Mouse (Mus musculus) Patski (cell line): ENCODE data around the gene Gfer. TPM values are rescaled to one million over a fixed set of nuclear protein-coding genes. Genes with fewer than 3 reads are reported as not detected.
"Not testable (repeated sequence)": the region's sequence is repeated elsewhere in the genome, so short reads cannot be mapped to it uniquely, and the experiment has no call there.

Experiments used
- ATAC-seq: fragments of 100-300 bp; one replicate; pipeline ENCODE4 v1.8.0; 2021
- CTCF ChIA-PET: fragments of 350-600 bp; sonication (Branson Sonifier 250); formaldehyde crosslinking; loops from one replicate; lab custom pipeline; 2022; ENCODE audit warnings: inconsistent platforms; lab: Charles Lee
- POLR2A ChIA-PET: fragments of 350-600 bp; sonication (Branson Sonifier 250); formaldehyde crosslinking; loops from one replicate; lab custom pipeline; 2022; ENCODE audit warnings: antibody characterized with exemption, inconsistent platforms; lab: Charles Lee
- DNase-seq: peaks from one replicate; pipeline ENCODE4 v3.0.0-alpha.2; 2011; ENCODE audit warnings: low read depth, low spot score
- H3K27me3 ChIP-seq: fragments of 371-371 bp; one replicate; pipeline ENCODE4 v1.5.1; 2021
- CTCF ChIP-seq: fragments of 100-300 bp; IDR thresholded peaks from one replicate; pipeline ENCODE4 v1.5.1; 2021
- in situ Hi-C: fragments of 300-500 bp; cut with MboI; formaldehyde crosslinking; loops from 3 replicates; pipeline ENCODE4 v1.11.1; 2018; ENCODE audit warnings: low pct_unique_long_range_greater_than_20kb, mixed read lengths
- polyA plus RNA-seq: library from polyadenylated mRNA; unstranded; gene quantifications from one replicate; pipeline ENCODE4 v1.2.3, GENCODE M21; 2021

The Gfer gene
- polyA plus RNA-seq, 1 experiment from 2014 or later: 47.6 TPM

DNA sequence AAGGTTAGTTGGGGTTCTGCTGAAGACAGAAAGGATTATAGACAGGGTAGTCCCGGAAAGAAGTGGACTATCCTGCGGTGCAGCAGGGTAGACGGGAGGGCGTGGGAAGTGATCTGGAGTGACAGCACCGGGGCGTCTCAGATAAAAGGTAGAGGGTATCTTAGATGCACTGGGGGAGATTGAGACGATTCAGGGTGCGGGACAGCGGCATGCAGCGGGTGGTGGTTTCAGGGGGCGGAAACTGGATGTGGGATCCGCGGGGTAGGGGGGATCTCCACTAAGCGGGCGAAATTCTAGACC is 27.9 kb upstream of the Gfer start:
- ChIA-PET POLR2A (interaction anchor here (1.0 to 1.1 kb wide), 2 partner anchors 9 to 13 kb away, joined by 3 read pairs; partner anchors contain the start of gene Msrb1), CTCF (interaction anchor here (0.9 to 2.9 kb wide), 3 partner anchors 11 to 97 kb away, joined by 3 to 22 read pairs (median 5); partner anchors contain the start of genes Msrb1 and Syngr3)
- TF ChIP-seq CTCF: no peak
- H3K27me3 ChIP-seq: no peaks in the 10 kb centered on the region
- ATAC-seq (no peak), DNase-seq (no peak)
- in situ Hi-C loops: loop anchor here (5.0 kb wide), 1 partner anchor 1818 kb away; no protein-coding TSS in a partner anchor

DNA sequence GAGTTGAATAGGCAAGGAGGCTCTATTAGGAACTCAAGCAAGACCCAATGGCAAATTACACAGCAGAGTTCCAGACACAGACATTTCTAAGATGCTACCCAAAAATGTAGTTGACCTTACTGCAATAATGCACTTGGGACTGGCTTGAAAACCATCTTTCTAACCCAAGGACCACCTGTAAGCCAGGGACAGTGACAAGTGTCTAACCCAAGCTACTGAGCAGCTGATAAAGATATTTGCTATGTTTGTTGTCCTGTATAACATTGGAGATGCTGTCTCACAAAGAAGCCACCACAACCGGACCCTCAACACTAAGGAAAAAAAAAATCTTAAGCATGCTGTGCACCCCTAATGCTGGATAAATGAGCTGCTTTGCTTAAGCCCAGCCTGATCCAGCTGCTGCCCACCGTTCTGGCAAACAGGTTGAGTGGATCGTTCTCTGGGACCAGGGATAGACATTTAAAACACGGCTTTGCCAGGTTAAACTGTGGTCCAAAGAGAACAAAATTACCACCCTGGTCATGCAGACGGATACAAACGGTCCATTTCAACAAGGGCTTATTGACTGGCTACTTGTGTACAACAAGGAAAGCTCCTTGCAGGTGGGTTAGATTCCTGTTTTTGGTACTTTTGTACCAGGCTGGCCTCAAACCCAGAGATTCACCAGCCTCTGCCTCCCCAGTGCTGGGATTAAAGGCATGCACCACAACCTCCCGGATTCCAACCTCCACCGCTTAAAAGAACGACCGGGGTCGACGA is 27.3 kb upstream of the Gfer start:
- no peak for DNase-seq
- POLR2A ChIA-PET: interaction anchor here (1.1 kb wide), 1 partner anchor 10 kb away, joined by 3 read pairs; no protein-coding TSS in a partner anchor
- in situ Hi-C loops: loop anchor here (5.0 kb wide), 1 partner anchor 1819 kb away; no protein-coding TSS in a partner anchor
- no peak for TF ChIP-seq CTCF
- ATAC-seq: no peak
- no peaks in the 10 kb centered on the region for H3K27me3 ChIP-seq
- CTCF ChIA-PET: interaction anchor here (1.7 to 2.9 kb wide), 2 partner anchors 11 to 34 kb away, joined by 5 to 22 read pairs; partner anchors contain the start of genes Msrb1 and Syngr3

- ATAC-seq (no peak), DNase-seq (no peak)
- CTCF ChIA-PET: interaction anchor here (2.9 kb wide), 1 partner anchor 12 kb away, joined by 22 read pairs; the partner anchor contains the start of gene Msrb1
- no peak for TF ChIP-seq CTCF
- H3K27me3 ChIP-seq: no peaks in the 10 kb centered on the region
- POLR2A ChIA-PET: interaction anchor here (0.7 to 1.6 kb wide), 4 partner anchors 15 to 51 kb away, joined by 3 to 4 read pairs (median 3); partner anchors contain the start of gene Tbl3
- in situ Hi-C loops: loop anchor here (5.0 kb wide), 1 partner anchor 1820 kb away; no protein-coding TSS in a partner anchor
These were observed 26.4 kb upstream of the Gfer start for GRCm38 (mm10) chr17:24722220-24722924.

DNA sequence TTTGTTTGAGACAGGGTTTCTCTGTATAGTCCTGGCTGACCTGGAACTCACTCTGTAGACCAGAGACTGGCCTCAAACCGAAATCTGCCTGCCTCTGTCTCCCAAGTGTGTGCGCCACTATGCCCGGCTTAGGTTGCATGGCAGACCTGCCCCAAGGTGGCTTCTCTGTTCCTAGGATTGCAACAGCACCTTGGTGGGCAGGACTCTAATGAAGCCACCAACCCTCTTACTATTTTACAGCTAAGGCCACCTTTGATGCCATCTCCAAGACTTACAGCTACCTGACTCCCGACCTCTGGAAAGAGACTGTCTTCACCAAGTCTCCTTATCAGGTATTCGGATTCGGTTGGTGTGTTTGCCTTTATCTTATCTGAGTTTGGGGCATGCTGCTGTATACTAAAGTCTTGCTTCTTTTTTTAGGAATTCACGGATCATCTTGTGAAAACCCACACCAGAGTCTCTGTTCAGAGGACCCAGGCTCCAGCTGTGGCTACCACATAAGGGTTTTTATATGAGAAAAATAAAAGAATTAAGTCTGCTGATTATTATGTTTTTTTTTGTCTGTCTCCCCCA is 25.5 kb upstream of the Gfer start:
- in situ Hi-C loops: loop anchor here (5.0 kb wide), 1 partner anchor 1821 kb away; no protein-coding TSS in a partner anchor

DNA sequence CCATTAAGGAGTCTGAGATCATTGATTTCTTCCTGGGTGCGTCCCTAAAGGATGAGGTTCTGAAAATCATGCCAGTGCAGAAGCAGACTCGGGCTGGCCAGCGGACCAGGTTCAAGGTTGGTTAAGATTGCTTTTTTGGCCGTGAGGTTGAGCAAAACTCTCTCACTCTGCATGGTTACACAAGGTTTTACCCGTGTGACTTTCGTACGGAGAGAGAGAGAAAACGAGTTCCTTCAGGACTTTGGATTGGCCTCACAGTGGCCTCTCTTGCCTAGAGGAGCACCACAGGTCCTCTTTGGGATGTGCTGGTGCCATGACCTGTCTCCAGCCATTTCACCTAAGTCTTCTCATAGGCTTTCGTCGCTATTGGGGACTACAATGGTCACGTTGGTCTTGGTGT is 24.7 kb upstream of the Gfer start:
- H3K27me3 ChIP-seq, DNase-seq, ATAC-seq, POLR2A ChIA-PET, CTCF ChIA-PET: not testable (repeated sequence)
- in situ Hi-C loops: loop anchor here (5.0 kb wide), 1 partner anchor 1822 kb away; no protein-coding TSS in a partner anchor

More for the DNA sequence above, 25.5 kb upstream of the Gfer start:
- POLR2A ChIA-PET: interaction anchor here (0.6 to 1.6 kb wide), 5 partner anchors 14 to 84 kb away, joined by 3 to 4 read pairs (median 3); partner anchors contain the start of genes Msrb1 and Tbl3
- ATAC-seq, H3K27me3 ChIP-seq, DNase-seq, CTCF ChIA-PET: not testable (repeated sequence)

GRCm38 (mm10) chr17:24719494-24720222 is 23.7 kb upstream of the Gfer start:
- ChIA-PET POLR2A (interaction anchor here (0.8 kb wide), 1 partner anchor 19 kb away, joined by 7 read pairs; no protein-coding TSS in a partner anchor), CTCF (no interaction called here)
- H3K27me3 ChIP-seq: no peaks in the 10 kb centered on the region
- ATAC-seq (peak; percentile 80), DNase-seq (peak; percentile 91)
- in situ Hi-C loops: loop anchor here (5.0 kb wide), 1 partner anchor 1823 kb away; no protein-coding TSS in a partner anchor
- TF ChIP-seq CTCF: no peak

DNA sequence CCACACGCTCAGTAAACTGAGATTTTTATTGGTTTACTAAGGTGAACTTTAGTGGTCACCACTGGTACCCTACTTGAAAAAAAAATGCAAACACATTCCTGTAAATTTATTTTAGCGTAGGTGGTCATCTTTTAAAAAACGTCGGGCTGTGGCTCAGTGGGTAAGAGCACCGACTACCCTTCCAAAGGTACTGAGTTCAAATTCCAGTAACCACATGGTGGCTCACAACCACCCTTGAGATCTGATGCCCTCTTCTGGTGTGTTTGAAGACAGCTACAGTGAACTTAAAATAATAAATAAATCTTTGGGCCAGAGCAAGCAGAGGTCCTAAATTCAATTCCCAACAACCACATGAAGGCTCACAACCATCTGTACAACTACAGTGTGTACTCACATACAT is 23.0 kb upstream of the Gfer start:
- ATAC-seq, H3K27me3 ChIP-seq, DNase-seq, CTCF ChIA-PET, in situ Hi-C loops: not testable (repeated sequence)
- POLR2A ChIA-PET: interaction anchor here (0.8 kb wide), 1 partner anchor 18 kb away, joined by 7 read pairs; no protein-coding TSS in a partner anchor

- ATAC-seq: no peak
- CTCF ChIA-PET: no interaction called here
- DNase-seq: no peak
- TF ChIP-seq CTCF: no peak
- in situ Hi-C loops: no loop called here
- POLR2A ChIA-PET: no interaction called here
- no peaks in the 10 kb centered on the region for H3K27me3 ChIP-seq
These were observed 22.0 kb upstream of the Gfer start, which contains the start of the genes Rnf151 and Rps2 for GRCm38 (mm10) chr17:24717943-24718342. TSS of gene Rnf151 (minus strand) at chr17:24718063. TSS of gene Rps2 (plus strand) at chr17:24718116.

GRCm38 (mm10) chr17:24716166-24716682 is 20.3 kb upstream of the Gfer start:
- POLR2A ChIA-PET: no interaction called here
- ATAC-seq (no peak), DNase-seq (no peak)
- in situ Hi-C loops: no loop called here
- no peaks in the 10 kb centered on the region for H3K27me3 ChIP-seq
- CTCF ChIA-PET: interaction anchor here (1.0 kb wide), 1 partner anchor 243 kb away, joined by 3 read pairs; no protein-coding TSS in a partner anchor
- TF ChIP-seq CTCF: no peak
